Mouse (Mus musculus): ENCODE measurements around the gene Lamb1.

Lamb1 gene

GRCm38 (mm10) chr12:31265005-31265721 lies at the start of gene Lamb1:
TSS of gene Lamb1 (plus strand) at chr12:31265234.
- DNase-seq (ENCODE audit: low read depth), result no peak

DNA sequence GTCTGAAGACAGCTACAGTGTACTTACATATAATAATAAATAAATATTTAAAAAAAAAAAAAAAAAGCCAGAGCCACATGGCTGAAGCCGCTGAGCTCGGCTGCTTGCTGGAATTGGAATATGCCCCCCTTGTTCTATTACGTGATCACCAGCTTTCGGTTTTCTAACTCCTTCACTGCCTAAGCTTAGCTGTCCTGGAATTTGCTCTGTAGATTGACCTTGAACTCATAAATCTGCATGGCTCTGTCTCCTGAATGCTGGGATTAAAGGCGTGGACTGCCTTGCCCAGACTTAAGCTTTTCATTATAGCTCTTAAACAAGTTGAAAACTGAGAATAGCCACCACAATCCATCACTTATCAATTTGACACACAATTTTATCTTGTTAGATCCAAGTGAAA lies 47.8 kb upstream of the Lamb1 start:
- DNase-seq (ENCODE audit: low read depth), result no peak

- no peak for DNase-seq (ENCODE audit: low read depth)
Observed at GRCm38 (mm10) chr12:31218774-31219173, 46.3 kb upstream of the Lamb1 start.

DNA sequence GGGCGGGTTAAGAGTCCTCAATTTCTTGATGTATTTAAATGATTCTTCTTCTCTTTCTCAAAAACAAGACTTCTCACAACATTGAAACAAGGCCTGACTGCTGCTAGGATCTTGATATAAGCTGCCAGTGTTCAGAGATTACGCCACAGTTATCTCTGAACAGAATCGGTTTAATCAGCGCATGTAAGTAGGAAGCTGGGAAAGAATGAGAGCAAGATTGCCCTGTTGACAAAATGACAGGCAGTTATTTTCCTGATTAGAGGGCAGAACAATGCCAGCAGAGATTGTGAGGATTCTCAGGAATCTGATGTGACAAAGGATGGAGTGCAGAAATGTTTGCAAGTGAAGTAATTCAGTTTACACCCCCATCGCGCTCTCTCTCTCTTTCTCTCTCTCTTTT lies 43.5 kb upstream of the Lamb1 start:
- DNase-seq (ENCODE audit: low read depth), result no peak

DNA sequence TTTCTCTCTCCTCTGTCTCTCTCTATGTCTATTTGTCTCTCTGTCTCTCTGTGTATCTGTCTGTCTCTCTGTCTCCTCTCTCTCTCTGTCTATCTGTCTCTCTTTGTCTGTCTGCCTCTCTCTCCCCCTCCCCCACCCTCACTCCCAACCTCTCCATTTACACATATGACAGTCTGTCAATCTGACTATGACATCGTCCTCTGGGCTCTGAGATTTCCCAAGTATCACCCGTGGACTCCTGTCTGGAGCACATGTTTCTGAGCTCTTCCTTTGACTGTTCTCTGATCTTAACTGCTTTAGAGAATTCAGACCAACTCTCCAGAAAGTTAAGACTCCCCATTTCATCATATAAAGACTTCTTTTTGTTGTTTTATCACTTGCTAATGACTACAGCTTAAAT lies 42.8 kb upstream of the Lamb1 start:
- DNase-seq (ENCODE audit: low read depth), result no peak

GRCm38 (mm10) chr12:31222741-31223140 lies 42.3 kb upstream of the Lamb1 start:
- no peak for DNase-seq (ENCODE audit: low read depth)

- no peak for DNase-seq (ENCODE audit: low read depth)
Observed at GRCm38 (mm10) chr12:31225451-31225850, 39.6 kb upstream of the Lamb1 start.

- no peak for DNase-seq (ENCODE audit: low read depth)
Observed at GRCm38 (mm10) chr12:31227167-31227566, 37.9 kb upstream of the Lamb1 start.

DNA sequence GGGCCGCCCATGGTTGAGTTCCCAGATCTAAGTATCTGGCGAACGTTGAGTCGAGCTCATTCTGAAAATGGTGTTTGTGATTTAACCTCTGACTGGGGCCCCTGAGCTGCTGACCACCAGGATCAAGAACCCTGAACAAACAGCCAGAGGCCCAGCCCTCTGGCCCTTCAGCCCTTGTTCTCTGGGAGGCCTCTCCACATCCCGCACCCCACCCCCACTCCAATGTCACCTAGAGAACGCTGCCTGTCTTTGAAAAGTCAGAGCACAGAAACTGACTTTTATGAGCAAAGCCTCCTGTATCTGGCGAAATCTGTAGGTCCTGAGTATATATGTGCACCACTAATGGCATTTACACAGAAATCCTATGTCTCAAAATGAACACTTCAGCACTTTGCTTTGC lies 36.2 kb upstream of the Lamb1 start:
- DNase-seq (ENCODE audit: low read depth), result no peak

- no peak for DNase-seq (ENCODE audit: low read depth)
Observed at GRCm38 (mm10) chr12:31232635-31233034, 32.4 kb upstream of the Lamb1 start.

DNA sequence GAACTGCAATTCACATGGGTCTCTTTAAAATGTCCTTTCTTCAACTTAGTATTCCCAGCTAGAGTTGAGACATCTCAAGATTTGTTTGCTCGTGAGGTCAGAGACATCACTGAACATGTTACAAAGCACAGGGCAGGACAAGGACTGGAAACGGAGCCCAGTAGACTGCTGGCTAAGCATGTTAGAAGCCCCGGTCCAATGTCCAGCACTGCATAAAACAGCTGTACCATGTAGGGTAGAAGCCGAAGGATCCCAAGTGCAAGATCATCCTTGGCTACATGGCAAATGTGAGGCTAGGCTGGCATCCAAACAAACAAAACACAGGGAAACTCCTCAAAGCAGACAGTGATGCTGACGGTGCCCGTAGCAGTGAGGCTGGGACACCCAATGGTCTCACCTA lies 30.0 kb upstream of the Lamb1 start:
- DNase-seq (ENCODE audit: low read depth), result no peak

DNA sequence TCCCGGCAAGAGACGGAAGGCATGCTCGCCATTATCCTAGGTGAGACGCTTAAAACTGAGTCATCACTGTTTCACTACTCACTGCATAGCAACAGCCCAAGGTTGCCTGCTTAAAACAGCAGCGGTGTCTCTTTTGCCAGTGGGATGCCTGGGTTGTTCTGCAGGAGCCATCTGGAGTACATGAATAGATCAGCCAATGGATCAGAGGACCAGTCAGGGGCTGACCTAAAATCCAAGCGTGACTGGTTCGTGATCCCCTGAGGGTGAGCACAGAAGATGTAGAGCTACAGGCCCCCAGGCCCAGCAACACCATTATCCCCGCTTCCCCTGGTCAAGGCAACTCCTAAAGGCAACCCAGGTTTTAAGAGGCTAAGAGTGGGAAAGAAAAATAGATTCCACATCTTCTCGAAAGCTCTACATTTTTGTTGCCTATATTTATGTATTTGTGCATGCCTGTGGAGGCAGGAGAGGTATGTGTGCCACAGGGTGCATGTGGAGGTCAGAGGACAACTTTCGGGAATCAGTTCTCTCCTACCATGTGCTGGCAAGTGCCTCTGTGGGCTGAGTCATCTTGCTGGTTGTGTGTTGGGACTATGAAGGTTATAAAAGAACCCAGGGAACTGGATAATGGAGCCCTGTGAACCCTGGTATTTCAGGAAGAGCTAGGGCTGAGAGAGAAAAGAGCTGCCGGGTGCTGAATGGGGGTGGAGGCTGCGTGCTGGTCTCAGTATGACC lies 28.0 kb upstream of the Lamb1 start:
- DNase-seq (ENCODE audit: low read depth), result no peak

DNA sequence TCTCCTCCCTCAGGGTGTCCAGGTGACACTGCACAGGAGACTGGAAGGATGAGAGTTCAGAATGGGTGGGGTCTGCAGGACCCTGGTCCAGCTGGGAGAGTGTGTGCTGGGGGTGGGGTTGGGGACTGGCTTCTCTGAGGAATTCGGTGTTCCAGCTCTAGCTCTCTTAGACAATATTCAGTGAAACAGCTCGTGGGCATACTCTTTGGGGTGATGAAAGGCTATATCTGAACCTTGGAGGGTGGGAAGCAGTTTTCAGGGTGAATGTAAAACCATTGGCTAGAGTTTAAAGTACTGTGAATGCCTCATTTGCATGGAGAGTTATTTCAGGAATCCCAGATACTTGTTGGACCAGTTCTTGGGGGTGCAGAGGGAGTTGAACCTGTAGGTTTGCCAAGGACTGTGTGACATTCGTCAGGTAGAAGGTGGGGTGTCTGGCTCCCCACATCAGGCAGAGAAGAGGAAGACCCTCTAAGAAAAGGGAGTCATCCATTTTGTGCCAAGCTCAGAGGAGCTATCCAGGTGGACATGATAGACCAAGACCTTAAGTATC lies 25.9 kb upstream of the Lamb1 start:
- DNase-seq (ENCODE audit: low read depth), result no peak

DNA sequence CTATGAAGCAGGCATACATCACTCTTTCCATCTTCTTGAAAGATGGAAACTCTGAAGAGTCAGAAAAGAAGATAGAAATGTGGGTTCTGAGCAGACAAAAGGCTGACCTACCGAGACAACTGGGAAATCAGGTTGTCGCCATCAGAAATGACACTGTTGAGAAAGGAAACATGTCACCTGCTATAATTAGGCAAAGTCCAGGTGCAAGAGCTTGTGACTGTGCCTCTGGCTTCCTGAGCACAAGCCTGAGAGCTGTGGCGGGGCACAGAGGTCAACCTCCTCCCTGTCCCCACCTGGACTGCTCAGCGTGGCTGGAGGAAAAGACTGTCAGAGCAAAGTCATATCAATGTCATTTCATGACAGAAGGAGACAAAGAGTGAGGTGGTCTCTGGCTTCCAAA lies 25.2 kb upstream of the Lamb1 start:
- DNase-seq (ENCODE audit: low read depth), result no peak

- no peak for DNase-seq (ENCODE audit: low read depth)
Observed at GRCm38 (mm10) chr12:31240470-31240869, 24.6 kb upstream of the Lamb1 start, which contains the start of gene Gm6993. TSS of gene Gm6993 (plus strand) at chr12:31240770.

DNA sequence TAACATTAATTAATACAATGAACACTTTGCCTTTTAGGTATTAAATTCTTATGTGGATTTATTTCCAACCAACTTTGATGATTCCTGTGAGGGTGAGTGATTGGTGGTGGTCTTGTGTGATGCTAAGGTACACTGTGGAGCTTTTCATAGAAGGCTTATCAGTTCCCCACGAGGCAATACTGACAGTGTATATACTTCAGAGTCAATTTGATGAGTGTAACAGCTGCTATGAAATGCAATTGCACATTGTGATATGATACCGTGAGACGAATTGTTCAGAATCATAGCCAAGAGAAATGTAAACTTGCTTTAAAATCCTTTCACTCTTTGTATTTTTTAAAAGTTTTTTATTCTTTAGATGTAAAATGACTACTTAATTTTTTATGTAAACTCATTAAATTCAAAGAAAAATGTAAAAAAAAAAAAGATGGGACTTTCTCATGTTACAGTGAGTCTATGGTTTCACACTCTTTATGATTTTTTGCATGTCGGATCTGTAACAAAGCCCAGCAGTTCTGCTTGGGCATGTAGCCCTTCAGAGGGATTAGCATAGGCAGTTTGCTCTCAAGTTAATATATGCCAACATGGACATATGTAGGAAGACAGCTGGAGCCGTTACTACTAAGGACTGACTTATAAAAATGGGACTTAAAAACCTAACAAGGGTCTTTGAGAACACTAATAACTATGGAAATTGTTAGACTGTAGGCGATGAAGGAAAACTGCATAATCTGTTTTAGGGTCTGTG lies 23.3 kb upstream of the Lamb1 start:
- DNase-seq (ENCODE audit: low read depth), result no peak

GRCm38 (mm10) chr12:31244001-31244400 lies 21.0 kb upstream of the Lamb1 start:
- DNase-seq (ENCODE audit: low read depth), result no peak

- no peak for DNase-seq (ENCODE audit: low read depth)
Observed at GRCm38 (mm10) chr12:31244691-31245090, 20.3 kb upstream of the Lamb1 start.

GRCm38 (mm10) chr12:31246153-31246552 lies 18.9 kb upstream of the Lamb1 start:
- no peak for DNase-seq (ENCODE audit: low read depth)

DNA sequence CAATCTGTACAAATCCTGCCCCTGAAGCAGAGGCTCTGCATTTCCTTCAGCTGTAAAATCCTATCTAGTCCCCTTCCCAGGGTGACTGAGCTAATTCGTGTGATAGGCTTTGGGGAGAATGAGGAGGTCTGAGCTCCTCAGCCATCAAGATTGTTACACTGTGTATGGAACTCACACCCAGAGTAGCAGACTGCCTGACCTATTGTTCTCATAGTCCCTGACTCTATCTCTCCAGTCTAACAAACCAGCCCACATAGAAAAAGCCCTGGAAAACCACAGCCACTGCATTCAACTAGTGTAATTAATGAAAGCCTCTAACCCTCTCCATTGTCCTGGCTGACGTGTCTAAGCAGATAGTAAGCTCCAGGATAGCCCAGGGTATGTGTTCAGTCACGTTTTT lies 18.4 kb upstream of the Lamb1 start:
- DNase-seq (ENCODE audit: low read depth), result no peak

- no peak for DNase-seq (ENCODE audit: low read depth)
Observed at GRCm38 (mm10) chr12:31248165-31248564, 16.9 kb upstream of the Lamb1 start.

GRCm38 (mm10) chr12:31248681-31249080 lies 16.4 kb upstream of the Lamb1 start:
- DNase-seq (ENCODE audit: low read depth), result no peak

DNA sequence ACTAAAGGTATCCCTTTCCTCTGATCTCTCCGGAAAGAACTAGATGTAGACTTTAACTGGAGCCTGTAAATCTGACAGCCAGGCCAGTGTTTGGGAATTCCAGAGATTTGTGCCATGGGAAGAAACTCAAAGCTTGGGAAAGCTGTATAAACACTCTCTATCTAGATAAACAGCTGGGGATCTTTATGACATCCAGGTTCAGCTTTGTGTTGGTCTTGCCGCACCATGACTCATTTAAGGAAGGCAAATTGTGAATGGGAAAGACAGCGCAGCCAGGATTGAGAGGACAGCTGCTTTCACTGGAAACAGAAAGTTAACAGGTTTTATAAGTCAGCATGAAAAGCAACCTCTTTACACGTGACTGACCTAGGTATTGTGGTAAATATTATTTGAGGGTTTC lies 12.8 kb upstream of the Lamb1 start:
- no peak for DNase-seq (ENCODE audit: low read depth)
